Mouse (Mus musculus): ENCODE data around the gene Stau1.

DNA sequence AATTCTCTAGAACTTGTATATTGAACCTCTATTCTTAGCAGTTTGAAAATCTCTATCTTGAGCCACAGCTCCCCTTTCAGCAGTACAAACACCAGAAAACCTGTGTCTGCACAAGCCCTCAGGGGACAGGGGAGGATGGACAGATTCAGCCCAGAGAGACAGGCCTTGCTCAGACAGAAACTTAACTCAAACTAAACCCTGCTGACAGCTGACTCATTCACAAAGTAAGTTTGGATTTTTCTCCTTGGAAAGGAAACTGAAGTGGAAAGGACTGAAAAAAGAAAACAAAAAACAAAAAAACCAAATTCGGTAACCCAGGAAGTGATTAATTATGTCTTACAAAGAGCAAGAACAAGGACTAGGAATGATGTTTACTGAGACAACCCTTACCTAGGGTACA, 22.9 kb downstream of the Stau1 start:
- TF ChIP-seq POLR2A (IDR thresholded peaks at IDR 0.05; ENCODE audit: insufficient read length, low read depth) (no peak), MAX (IDR thresholded peaks at IDR 0.05; ENCODE audit: low read depth) (no peak), POLR2AphosphoS2 (IDR thresholded peaks at IDR 0.05; ENCODE audit: insufficient read length, low read depth) (no peak), MYOG (IDR thresholded peaks at IDR 0.05; ENCODE audit: control insufficient read depth in 1 of 3, insufficient read depth in 1 of 3, insufficient read length in 2 of 3, low read depth in 2 of 3) (no peak), CEBPB (IDR thresholded peaks at IDR 0.05; ENCODE audit: insufficient read depth, poor library complexity, severe bottlenecking) (no peak), MYOD1 (IDR thresholded peaks at IDR 0.05; ENCODE audit: control insufficient read depth in 1 of 3, insufficient read length in 2 of 3, low read depth in 2 of 3) (no peak), E2F4 (IDR thresholded peaks at IDR 0.05; ENCODE audit: insufficient read depth) (no peak)

All from myocyte (in vitro differentiated cells).